Mouse (Mus musculus): ENCODE results near the gene Ifi47. TPM values are rescaled to one million over a fixed set of nuclear protein-coding genes. Genes with fewer than 3 reads are reported as not detected.

Gene Ifi47
- polyA plus RNA-seq, 1 experiment from 2014 or later: 0.96 TPM

GRCm38 (mm10) chr11:49111000-49111399, 34.6 kb downstream of the Ifi47 start:
- 50% methylated on average over 1 of the region's 1 CpGs for WGBS (ENCODE audit: insufficient replicate concordance)
- Histone ChIP-seq H3K4me2 (no peak overlapping the region), H3K9me3 (replicated peaks; ENCODE audit: control insufficient read depth, low read length) (no peaks in the 10 kb centered on the region), H3K9ac (ENCODE audit: low read depth, low read length) (no peak overlapping the region), H3K27me3 (ENCODE audit: control insufficient read depth, insufficient read depth, low read length) (no peaks in the 10 kb centered on the region), H3K36me3 (ENCODE audit: control insufficient read depth, insufficient read depth, low read length) (no peaks in the 10 kb centered on the region), H3K27ac (ENCODE audit: low read depth, low read length) (no peak overlapping the region), H3K4me1 (ENCODE audit: control insufficient read depth, insufficient read depth, low read length) (no peaks in the 10 kb centered on the region), H3K4me3 (ENCODE audit: low read depth, low read length) (no peak overlapping the region)
- no peak for ATAC-seq (replicated peaks; ENCODE audit: insufficient number of reproducible peaks, low FRiP score, low TSS enrichment)

GRCm38 (mm10) chr11:49112624-49113219, 36.3 kb downstream of the Ifi47 start:
- no peak for ATAC-seq (replicated peaks; ENCODE audit: insufficient number of reproducible peaks, low FRiP score, low TSS enrichment)
- Histone ChIP-seq H3K4me1 (ENCODE audit: control insufficient read depth, insufficient read depth, low read length) (no peaks in the 10 kb centered on the region), H3K9me3 (replicated peaks; ENCODE audit: control insufficient read depth, low read length) (no peaks in the 10 kb centered on the region), H3K36me3 (ENCODE audit: control insufficient read depth, insufficient read depth, low read length) (no peaks in the 10 kb centered on the region), H3K9ac (ENCODE audit: low read depth, low read length) (no peak overlapping the region), H3K27ac (ENCODE audit: low read depth, low read length) (no peak overlapping the region), H3K27me3 (ENCODE audit: control insufficient read depth, insufficient read depth, low read length) (no peaks in the 10 kb centered on the region), H3K4me2 (no peak overlapping the region), H3K4me3 (ENCODE audit: low read depth, low read length) (no peak overlapping the region)
- 78% methylated on average over 6 of the region's 6 CpGs for WGBS (ENCODE audit: insufficient replicate concordance)

GRCm38 (mm10) chr11:49114158-49114557, 37.8 kb downstream of the Ifi47 start:
- no peak overlapping the region for H3K9ac ChIP-seq (ENCODE audit: low read depth, low read length)
- H3K36me3 ChIP-seq (ENCODE audit: control insufficient read depth, insufficient read depth, low read length): no peaks in the 10 kb centered on the region
- 55% methylated on average over 2 of the region's 2 CpGs for WGBS (ENCODE audit: insufficient replicate concordance)
- no peak overlapping the region for H3K4me3 ChIP-seq (ENCODE audit: low read depth, low read length)
- no peaks in the 10 kb centered on the region for H3K27me3 ChIP-seq (ENCODE audit: control insufficient read depth, insufficient read depth, low read length)
- no peaks in the 10 kb centered on the region for H3K4me1 ChIP-seq (ENCODE audit: control insufficient read depth, insufficient read depth, low read length)
- no peak overlapping the region for H3K27ac ChIP-seq (ENCODE audit: low read depth, low read length)
- H3K9me3 ChIP-seq (replicated peaks; ENCODE audit: control insufficient read depth, low read length): no peaks in the 10 kb centered on the region
- no peak for ATAC-seq (replicated peaks; ENCODE audit: insufficient number of reproducible peaks, low FRiP score, low TSS enrichment)
- H3K4me2 ChIP-seq: no peak overlapping the region

- no peaks in the 10 kb centered on the region for H3K36me3 ChIP-seq (ENCODE audit: control insufficient read depth, insufficient read depth, low read length)
- H3K4me3 ChIP-seq (ENCODE audit: low read depth, low read length): no peak within 1 kb of the TSS
- H3K9ac ChIP-seq (ENCODE audit: low read depth, low read length): no peak within 1 kb of the TSS
- ATAC-seq (replicated peaks; ENCODE audit: insufficient number of reproducible peaks, low FRiP score, low TSS enrichment): no peak
- no peak within 1 kb of the TSS for H3K27ac ChIP-seq (ENCODE audit: low read depth, low read length)
- no peak within 1 kb of the TSS for H3K4me2 ChIP-seq
- H3K9me3 ChIP-seq (replicated peaks; ENCODE audit: control insufficient read depth, low read length): no peaks in the 10 kb centered on the region
- H3K4me1 ChIP-seq (ENCODE audit: control insufficient read depth, insufficient read depth, low read length): no peaks in the 10 kb centered on the region
- no peaks in the 10 kb centered on the region for H3K27me3 ChIP-seq (ENCODE audit: control insufficient read depth, insufficient read depth, low read length)
Observed at GRCm38 (mm10) chr11:49114774-49115173, 38.4 kb downstream of the Ifi47 start, which contains the start of gene Olfr1396. Gene Olfr1396 (minus strand): TSS chr11:49114874.

GRCm38 (mm10) chr11:49119635-49120034, 43.2 kb downstream of the Ifi47 start:
- no peak overlapping the region for H3K4me2 ChIP-seq
- no peaks in the 10 kb centered on the region for H3K36me3 ChIP-seq (ENCODE audit: control insufficient read depth, insufficient read depth, low read length)
- 63% methylated on average over 3 of the region's 3 CpGs for WGBS (ENCODE audit: insufficient replicate concordance)
- ATAC-seq (replicated peaks; ENCODE audit: insufficient number of reproducible peaks, low FRiP score, low TSS enrichment): no peak
- H3K27me3 ChIP-seq (ENCODE audit: control insufficient read depth, insufficient read depth, low read length): no peaks in the 10 kb centered on the region
- no peak overlapping the region for H3K27ac ChIP-seq (ENCODE audit: low read depth, low read length)
- no peaks in the 10 kb centered on the region for H3K4me1 ChIP-seq (ENCODE audit: control insufficient read depth, insufficient read depth, low read length)
- no peak overlapping the region for H3K9ac ChIP-seq (ENCODE audit: low read depth, low read length)
- H3K9me3 ChIP-seq (replicated peaks; ENCODE audit: control insufficient read depth, low read length): no peaks in the 10 kb centered on the region
- no peak overlapping the region for H3K4me3 ChIP-seq (ENCODE audit: low read depth, low read length)

GRCm38 (mm10) chr11:49124169-49124568, 47.8 kb downstream of the Ifi47 start:
- 71% methylated on average over 2 of the region's 2 CpGs for WGBS (ENCODE audit: insufficient replicate concordance)
- no peaks in the 10 kb centered on the region for H3K4me1 ChIP-seq (ENCODE audit: control insufficient read depth, insufficient read depth, low read length)
- no peak overlapping the region for H3K4me3 ChIP-seq (ENCODE audit: low read depth, low read length)
- no peak overlapping the region for H3K9ac ChIP-seq (ENCODE audit: low read depth, low read length)
- H3K9me3 ChIP-seq (replicated peaks; ENCODE audit: control insufficient read depth, low read length): no peaks in the 10 kb centered on the region
- ATAC-seq (replicated peaks; ENCODE audit: insufficient number of reproducible peaks, low FRiP score, low TSS enrichment): no peak
- H3K27ac ChIP-seq (ENCODE audit: low read depth, low read length): no peak overlapping the region
- H3K36me3 ChIP-seq (ENCODE audit: control insufficient read depth, insufficient read depth, low read length): no peaks in the 10 kb centered on the region
- H3K27me3 ChIP-seq (ENCODE audit: control insufficient read depth, insufficient read depth, low read length): no peaks in the 10 kb centered on the region
- no peak overlapping the region for H3K4me2 ChIP-seq

GRCm38 (mm10) chr11:49141974-49142373, 65.6 kb downstream of the Ifi47 start, which contains the start of gene Olfr1395:
Gene Olfr1395 (plus strand): TSS chr11:49142274.
- H3K4me3 ChIP-seq (ENCODE audit: low read depth, low read length): no peak within 1 kb of the TSS
- no peak within 1 kb of the TSS for H3K27ac ChIP-seq (ENCODE audit: low read depth, low read length)
- H3K9ac ChIP-seq (ENCODE audit: low read depth, low read length): no peak within 1 kb of the TSS
- H3K27me3 ChIP-seq (ENCODE audit: control insufficient read depth, insufficient read depth, low read length): no peaks in the 10 kb centered on the region
- H3K4me2 ChIP-seq: no peak within 1 kb of the TSS
- H3K4me1 ChIP-seq (ENCODE audit: control insufficient read depth, insufficient read depth, low read length): no peaks in the 10 kb centered on the region
- no peaks in the 10 kb centered on the region for H3K9me3 ChIP-seq (replicated peaks; ENCODE audit: control insufficient read depth, low read length)
- H3K36me3 ChIP-seq (ENCODE audit: control insufficient read depth, insufficient read depth, low read length): no peaks in the 10 kb centered on the region
- 85% methylated on average over 6 of the region's 6 CpGs for WGBS (ENCODE audit: insufficient replicate concordance)
- no peak for ATAC-seq (replicated peaks; ENCODE audit: insufficient number of reproducible peaks, low FRiP score, low TSS enrichment)

Other genes starting within 250 kb of the Ifi47 start
- 2.9 and 4.0 TPM in 2 replicates for gene Gm12184, start 249.9 kb upstream of the Ifi47 start, polyA plus RNA-seq (2014; fragmentation: Nextera tagmentation; extraction: Ambion mirVana)
- 4.9 and 5.9 TPM in 2 replicates for gene Irgm1, start 204.9 kb upstream of the Ifi47 start, polyA plus RNA-seq (2014; fragmentation: Nextera tagmentation; extraction: Ambion mirVana)
- gene Gm5431, start 174.4 kb upstream of the Ifi47 start, polyA plus RNA-seq (2014; fragmentation: Nextera tagmentation; extraction: Ambion mirVana): 0.16 TPM in 1 of 2 replicates, not detected in the other
- gene Psme2b, start 130.4 kb upstream of the Ifi47 start, polyA plus RNA-seq (2014; fragmentation: Nextera tagmentation; extraction: Ambion mirVana): 1.3 and 1.7 TPM in 2 replicates
- not detected in 2 replicates for gene Olfr56, start 97.7 kb upstream of the Ifi47 start, polyA plus RNA-seq (2014; fragmentation: Nextera tagmentation; extraction: Ambion mirVana)
- gene 9930111J21Rik1, start 97.2 kb upstream of the Ifi47 start, polyA plus RNA-seq (2014; fragmentation: Nextera tagmentation; extraction: Ambion mirVana): 0.08 TPM in 1 of 2 replicates, not detected in the other
- gene Gm12185, start 84.4 kb upstream of the Ifi47 start, polyA plus RNA-seq (2014; fragmentation: Nextera tagmentation; extraction: Ambion mirVana): not detected in 2 replicates
- gene Tgtp1, start 82.4 kb upstream of the Ifi47 start, polyA plus RNA-seq (2014; fragmentation: Nextera tagmentation; extraction: Ambion mirVana): not detected in 2 replicates
- not detected in 2 replicates for gene 9930111J21Rik2, start 25.3 kb upstream of the Ifi47 start, polyA plus RNA-seq (2014; fragmentation: Nextera tagmentation; extraction: Ambion mirVana)
- not detected in 2 replicates for gene Tgtp2, start 12.4 kb upstream of the Ifi47 start, polyA plus RNA-seq (2014; fragmentation: Nextera tagmentation; extraction: Ambion mirVana)
- gene Olfr1396, start 38.3 kb downstream of the Ifi47 start, polyA plus RNA-seq (2014; fragmentation: Nextera tagmentation; extraction: Ambion mirVana): not detected in 2 replicates
- not detected in 2 replicates for gene Olfr1395, start 65.7 kb downstream of the Ifi47 start, polyA plus RNA-seq (2014; fragmentation: Nextera tagmentation; extraction: Ambion mirVana)
- not detected in 2 replicates for gene Olfr1394, start 77.8 kb downstream of the Ifi47 start, polyA plus RNA-seq (2014; fragmentation: Nextera tagmentation; extraction: Ambion mirVana)
- 0.39 and 0.49 TPM in 2 replicates for gene Btnl9, start 110.6 kb downstream of the Ifi47 start, polyA plus RNA-seq (2014; fragmentation: Nextera tagmentation; extraction: Ambion mirVana)
- 33.9 and 36.8 TPM in 2 replicates for gene Zfp62, start 126.7 kb downstream of the Ifi47 start, polyA plus RNA-seq (2014; fragmentation: Nextera tagmentation; extraction: Ambion mirVana)
- gene Mgat1, start 167.6 kb downstream of the Ifi47 start, polyA plus RNA-seq (2014; fragmentation: Nextera tagmentation; extraction: Ambion mirVana): 32.9 and 39.1 TPM in 2 replicates
- not detected in 2 replicates for gene Olfr1393, start 201.7 kb downstream of the Ifi47 start, polyA plus RNA-seq (2014; fragmentation: Nextera tagmentation; extraction: Ambion mirVana)
- gene Olfr1392, start 208.7 kb downstream of the Ifi47 start, polyA plus RNA-seq (2014; fragmentation: Nextera tagmentation; extraction: Ambion mirVana): not detected in 2 replicates
- gene Olfr10, start 228.2 kb downstream of the Ifi47 start, polyA plus RNA-seq (2014; fragmentation: Nextera tagmentation; extraction: Ambion mirVana): not detected in 2 replicates
- gene Olfr1391, start 246.2 kb downstream of the Ifi47 start, polyA plus RNA-seq (2014; fragmentation: Nextera tagmentation; extraction: Ambion mirVana): not detected in 2 replicates

All from heart, embryonic 11.5 days (tissue).